Mouse (Mus musculus) liver, embryonic 15.5 days (tissue): ENCODE results near the gene Atg4b. TPM values are rescaled to one million over a fixed set of nuclear protein-coding genes. Genes with fewer than 3 reads are reported as not detected.

Experiments used
- ATAC-seq: fragments of 200-750 bp; cut with Nextera tagmentation; 2 replicates; pipeline ENCODE4 v1.8.0; 2017; ENCODE audit warnings: moderate number of reproducible peaks, mild to moderate bottlenecking, moderate library complexity; ENCODE audit not compliant: insufficient read depth
- H3K27ac ChIP-seq: fragments of 300-500 bp; sonication (generic); replicated peaks from 2 replicates; pipeline ENCODE4 v1.5.1; 2015; ENCODE audit warnings: mild to moderate bottlenecking, inconsistent platforms
- H3K27me3 ChIP-seq: fragments of 300-500 bp; sonication (generic); 2 replicates; pipeline ENCODE4 v1.6.1; 2015; ENCODE audit warnings: mild to moderate bottlenecking, inconsistent platforms
- H3K36me3 ChIP-seq: fragments of 300-500 bp; sonication (generic); replicated peaks from 2 replicates; pipeline ENCODE4 v1.6.1; 2015; ENCODE audit warnings: moderate library complexity, mild to moderate bottlenecking, inconsistent platforms
- H3K4me1 ChIP-seq: fragments of 300-500 bp; sonication (generic); replicated peaks from 2 replicates; pipeline ENCODE4 v1.6.1; 2015; ENCODE audit warnings: inconsistent platforms
- H3K4me2 ChIP-seq: fragments of 300-500 bp; sonication (generic); 2 replicates; pipeline ENCODE4 v1.6.1; 2015; ENCODE audit warnings: moderate library complexity, mild to moderate bottlenecking, inconsistent platforms
- H3K4me3 ChIP-seq: fragments of 300-500 bp; sonication (generic); replicated peaks from 2 replicates; pipeline ENCODE4 v1.5.1; 2015; ENCODE audit warnings: mild to moderate bottlenecking, inconsistent platforms
- H3K9ac ChIP-seq: fragments of 300-500 bp; sonication (generic); 2 replicates; pipeline ENCODE4 v1.6.1; 2015; ENCODE audit warnings: moderate library complexity, mild to moderate bottlenecking, inconsistent platforms
- H3K9me3 ChIP-seq: fragments of 300-500 bp; sonication (generic); replicated peaks from 2 replicates; pipeline ENCODE4 v1.6.1; 2016; ENCODE audit warnings: inconsistent platforms
- WGBS: fragments of 180-500 bp; shearing (Covaris S2); methylation state at CpG from one replicate; pipeline ENCODE4 v1.1.7; 2015; ENCODE audit warnings: mixed read lengths; ENCODE audit not compliant: insufficient replicate concordance; 5-methylcytosine and 5-hydroxymethylcytosine counted together
- polyA plus RNA-seq: library from polyadenylated mRNA; unstranded; fragments of >200 nt; fragmentation: Nextera tagmentation; extraction: Ambion mirVana; gene quantifications from 2 replicates; pipeline ENCODE4 v1.2.1, GENCODE M21; 2015

The Atg4b gene
- polyA plus RNA-seq, 1 experiment from 2014 or later, result 59.9 TPM

GRCm38 (mm10) chr1:93731880-93732281 lies 19.4 kb upstream of the Atg4b start:
- no peak overlapping the region for H3K4me3 ChIP-seq
- no peak overlapping the region for H3K4me2 ChIP-seq
- no peaks in the 10 kb centered on the region for H3K27me3 ChIP-seq
- H3K9me3 ChIP-seq, result no peaks in the 10 kb centered on the region
- H3K27ac ChIP-seq, result no peak overlapping the region
- no peak for ATAC-seq
- H3K4me1 ChIP-seq, result 0 out of 2 replicates have a peak, but pooled peaks cover 2% of the 10 kb centered on the region
- H3K36me3 ChIP-seq, result no peaks in the 10 kb centered on the region
- H3K9ac ChIP-seq, result no peak overlapping the region
- 66% methylated on average over 3 of the region's 3 CpGs for WGBS

GRCm38 (mm10) chr1:93735859-93736258 lies 15.4 kb upstream of the Atg4b start:
- Histone ChIP-seq H3K4me2 (no peak overlapping the region), H3K9me3 (no peaks in the 10 kb centered on the region), H3K27ac (no peak overlapping the region), H3K4me3 (no peak overlapping the region), H3K4me1 (0 out of 2 replicates have a peak, but pooled peaks cover 2% of the 10 kb centered on the region), H3K9ac (no peak overlapping the region), H3K27me3 (no peaks in the 10 kb centered on the region), H3K36me3 (no peaks in the 10 kb centered on the region)
- ATAC-seq, result no peak
- 22% methylated on average over 3 of the region's 3 CpGs for WGBS

- Histone ChIP-seq H3K4me1 (peaks cover 14% of the 10 kb centered on the region), H3K4me2 (no peak overlapping the region), H3K9me3 (no peaks in the 10 kb centered on the region), H3K27me3 (no peaks in the 10 kb centered on the region), H3K36me3 (no peaks in the 10 kb centered on the region), H3K9ac (no peak overlapping the region), H3K4me3 (no peak overlapping the region), H3K27ac (no peak overlapping the region)
- 78% methylated on average over 5 of the region's 5 CpGs for WGBS
- ATAC-seq, result no peak
Observed at GRCm38 (mm10) chr1:93737711-93738110, 13.6 kb upstream of the Atg4b start.

- Histone ChIP-seq H3K4me3 (no peak overlapping the region), H3K27me3 (no peaks in the 10 kb centered on the region), H3K4me2 (no peak overlapping the region), H3K9me3 (no peaks in the 10 kb centered on the region), H3K9ac (no peak overlapping the region), H3K36me3 (no peaks in the 10 kb centered on the region), H3K4me1 (peaks cover 14% of the 10 kb centered on the region), H3K27ac (no peak overlapping the region)
- ATAC-seq, result no peak
- 75% methylated on average over 2 of the region's 2 CpGs for WGBS
Observed at GRCm38 (mm10) chr1:93740671-93741070, 10.6 kb upstream of the Atg4b start.

- no peaks in the 10 kb centered on the region for H3K27me3 ChIP-seq
- 16% methylated on average over 4 of the region's 4 CpGs for WGBS
- H3K4me2 ChIP-seq, result peak overlapping the region; percentile 36
- H3K36me3 ChIP-seq, result no peaks in the 10 kb centered on the region
- no peak overlapping the region for H3K27ac ChIP-seq
- no peaks in the 10 kb centered on the region for H3K9me3 ChIP-seq
- peak; percentile 56; the same call in 1 of the 2 replicates for ATAC-seq
- H3K9ac ChIP-seq, result no peak overlapping the region
- H3K4me3 ChIP-seq, result no peak overlapping the region
- peaks cover 16% of the 10 kb centered on the region for H3K4me1 ChIP-seq
Observed at GRCm38 (mm10) chr1:93741987-93742386, 9.3 kb upstream of the Atg4b start.

GRCm38 (mm10) chr1:93742910-93743309 lies 8.4 kb upstream of the Atg4b start:
- no peak overlapping the region for H3K27ac ChIP-seq
- ATAC-seq, result no peak
- H3K36me3 ChIP-seq, result no peaks in the 10 kb centered on the region
- peaks cover 22% of the 10 kb centered on the region for H3K4me1 ChIP-seq
- H3K9me3 ChIP-seq, result no peaks in the 10 kb centered on the region
- no peak overlapping the region for H3K9ac ChIP-seq
- H3K4me2 ChIP-seq, result no peak overlapping the region
- no peak overlapping the region for H3K4me3 ChIP-seq
- H3K27me3 ChIP-seq, result no peaks in the 10 kb centered on the region

- H3K4me3 ChIP-seq, result no peak overlapping the region
- peaks cover 22% of the 10 kb centered on the region for H3K4me1 ChIP-seq
- peaks cover 18% of the 10 kb centered on the region; the same call in 1 of the 2 replicates for H3K36me3 ChIP-seq
- WGBS, result 79% methylated on average over 5 of the region's 5 CpGs
- H3K27me3 ChIP-seq, result no peaks in the 10 kb centered on the region
- no peaks in the 10 kb centered on the region for H3K9me3 ChIP-seq
- H3K4me2 ChIP-seq, result no peak overlapping the region
- H3K27ac ChIP-seq, result no peak overlapping the region
- no peak overlapping the region for H3K9ac ChIP-seq
- ATAC-seq, result no peak
Observed at GRCm38 (mm10) chr1:93746179-93746578, 5.1 kb upstream of the Atg4b start.

- H3K27ac ChIP-seq, result no peak overlapping the region
- H3K9me3 ChIP-seq, result no peaks in the 10 kb centered on the region
- ATAC-seq, result no peak
- H3K4me2 ChIP-seq, result no peak overlapping the region
- 69% methylated on average over 1 of the region's 1 CpGs for WGBS
- no peak overlapping the region for H3K4me3 ChIP-seq
- no peak overlapping the region for H3K9ac ChIP-seq
- peaks cover 14% of the 10 kb centered on the region for H3K4me1 ChIP-seq
- peaks cover 18% of the 10 kb centered on the region; the same call in 1 of the 2 replicates for H3K36me3 ChIP-seq
- H3K27me3 ChIP-seq, result no peaks in the 10 kb centered on the region
Observed at GRCm38 (mm10) chr1:93748539-93748938, 2.8 kb upstream of the Atg4b start.

- Histone ChIP-seq H3K4me1 (peaks cover 49% of the 10 kb centered on the region), H3K27me3 (no peaks in the 10 kb centered on the region), H3K36me3 (peaks cover 15% of the 10 kb centered on the region; the same call in 1 of the 2 replicates), H3K9ac (peak overlapping the region; percentile 92), H3K4me2 (peak overlapping the region; percentile 99), H3K9me3 (no peaks in the 10 kb centered on the region), H3K4me3 (peak overlapping the region; percentile 96), H3K27ac (peak overlapping the region; percentile 95)
- peak; percentile 36 for ATAC-seq
- under 1% methylated on average over 59 of the region's 59 CpGs for WGBS
Observed at GRCm38 (mm10) chr1:93753911-93754572, 2.7 kb downstream of the Atg4b start.

- ATAC-seq, result peak; percentile 84
- Histone ChIP-seq H3K36me3 (peaks cover 9% of the 10 kb centered on the region; the same call in 1 of the 2 replicates), H3K4me1 (peaks cover 56% of the 10 kb centered on the region), H3K9ac (peak within 1 kb of the TSS; percentile 92), H3K27me3 (no peaks in the 10 kb centered on the region), H3K4me3 (peak within 1 kb of the TSS; percentile 96), H3K9me3 (no peaks in the 10 kb centered on the region), H3K4me2 (peak within 1 kb of the TSS; percentile 99), H3K27ac (peak within 1 kb of the TSS; percentile 95)
- WGBS, result under 1% methylated on average over 114 of the region's 121 CpGs
Observed at GRCm38 (mm10) chr1:93754573-93755290, 3.4 kb downstream of the Atg4b start, which contains the start of gene Thap4. Gene Thap4, minus strand, starts transcription at chr1:93754864.

- Histone ChIP-seq H3K4me2 (peak overlapping the region; percentile 99), H3K9ac (peak overlapping the region; percentile 92), H3K36me3 (0 out of 2 replicates have a peak, but pooled peaks cover 4% of the 10 kb centered on the region), H3K4me1 (peaks cover 61% of the 10 kb centered on the region), H3K9me3 (no peaks in the 10 kb centered on the region), H3K27me3 (no peaks in the 10 kb centered on the region), H3K27ac (peak overlapping the region; percentile 95), H3K4me3 (peak overlapping the region; percentile 96)
- WGBS, result under 1% methylated on average over 13 of the region's 13 CpGs
- no peak for ATAC-seq
Observed at GRCm38 (mm10) chr1:93755291-93755610, 4.0 kb downstream of the Atg4b start.
